Mouse (Mus musculus): ENCODE data around the gene Cdc25b. TPM values are rescaled to one million over a fixed set of nuclear protein-coding genes. Genes with fewer than 3 reads are reported as not detected.

Gene Cdc25b
- polyA plus RNA-seq, 2 experiments: 166 to 184 TPM

DNA sequence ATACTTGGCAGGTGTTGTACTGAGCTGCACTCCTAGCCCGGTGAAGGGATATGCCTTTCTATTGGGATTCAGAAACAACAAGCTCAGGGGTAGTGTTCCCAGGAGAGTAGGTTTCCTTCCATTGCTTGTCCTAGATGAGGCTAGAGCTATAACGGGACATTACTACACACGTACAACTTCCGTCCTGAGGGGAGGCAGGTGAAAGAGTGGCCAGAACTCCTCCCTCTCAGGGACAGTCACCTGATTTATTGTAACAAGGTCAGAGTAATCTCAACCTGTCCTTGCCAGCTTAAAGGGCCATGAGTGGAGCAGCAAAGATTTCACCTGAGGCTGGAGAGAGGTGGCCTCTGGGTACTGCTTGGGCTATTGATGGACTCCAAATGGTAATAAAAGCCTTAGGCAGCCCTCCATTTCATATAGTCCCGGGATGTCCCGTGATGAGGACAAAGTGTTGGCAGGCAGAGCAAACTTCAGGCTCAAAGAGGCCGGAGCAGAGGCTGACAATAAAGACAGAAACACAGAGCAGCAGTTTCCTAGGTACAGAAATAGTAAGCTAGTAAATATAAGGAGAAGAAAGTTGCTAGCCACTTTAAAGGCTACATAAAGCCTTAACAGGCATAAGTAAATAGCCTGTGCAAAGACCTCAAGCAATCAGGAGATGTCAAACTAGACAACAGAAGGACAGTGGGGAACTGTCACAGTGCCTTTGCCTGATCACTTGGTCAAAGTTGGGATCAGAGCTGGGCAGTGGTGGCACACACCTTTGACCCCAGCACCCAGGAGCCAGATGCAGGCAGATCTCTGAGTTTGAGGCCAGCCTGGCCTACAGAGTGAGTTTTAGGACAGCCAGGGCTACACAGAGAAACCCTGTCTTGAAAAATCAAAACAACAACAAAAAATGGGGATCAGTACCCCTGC is 29.5 kb downstream of the Cdc25b start:
- Histone ChIP-seq H3K9me3 (ENCODE audit: control insufficient read depth, low read length) (no peaks in the 10 kb centered on the region), H3K27me3 (ENCODE audit: control insufficient read depth, insufficient read depth, low read length) (no peaks in the 10 kb centered on the region), H3K36me3 (replicated peaks; ENCODE audit: control insufficient read depth, insufficient read depth, low read depth) (peaks cover 4% of the 10 kb centered on the region; the same call in 1 of the 2 replicates), H3K9ac (replicated peaks) (peak overlapping the region; percentile 16; the same call in 1 of the 2 replicates), H3K4me3 (ENCODE audit: insufficient read depth in 1 of 2, low read depth in 2 of 2, low read length in 2 of 2) (no peak overlapping the region), H3K4me2 (ENCODE audit: low read depth) (no peak overlapping the region), H3K27ac (peak overlapping the region; percentile 53), H3K4me1 (replicated peaks; ENCODE audit: control insufficient read depth in 2 of 2, insufficient read depth in 2 of 2, low read length in 1 of 2) (peaks cover 42 to 43% of the 10 kb centered on the region in 2 experiments)
- no peak for DNase-seq (ENCODE audit: low read depth in 3 of 3, low spot score in 3 of 3)
- 80% methylated on average over 7 of the region's 7 CpGs for WGBS (ENCODE audit: insufficient replicate concordance)
- ATAC-seq (ENCODE audit: insufficient read depth): no peak
- TF ChIP-seq EP300 (IDR thresholded peaks at IDR 0.05; ENCODE audit: low read depth) (no peak), CTCF (IDR thresholded peaks at IDR 0.05; ENCODE audit: low read depth) (no peak)

DNA sequence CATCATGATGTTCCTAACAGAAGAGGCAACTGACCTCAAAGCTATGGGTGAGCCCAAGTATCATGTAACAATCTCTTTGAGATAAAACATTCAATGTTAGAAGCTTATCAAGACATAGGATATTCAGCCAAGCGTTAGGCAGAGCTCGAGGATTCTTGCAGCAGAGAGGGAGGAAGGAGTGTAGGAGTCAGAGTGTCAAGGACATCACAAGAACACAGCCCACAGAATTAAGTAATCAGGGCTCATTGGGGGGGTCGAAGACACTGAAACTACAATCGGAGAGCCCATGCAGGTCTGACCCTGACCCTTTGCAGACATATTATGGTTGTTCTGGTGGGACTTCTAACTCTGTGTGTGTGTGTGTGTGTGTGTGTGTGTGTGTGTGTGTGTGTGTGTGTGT is 33.3 kb downstream of the Cdc25b start:
- Histone ChIP-seq H3K9ac (replicated peaks) (no peak overlapping the region), H3K27me3 (ENCODE audit: control insufficient read depth, insufficient read depth, low read length) (no peaks in the 10 kb centered on the region), H3K4me1 (replicated peaks; ENCODE audit: control insufficient read depth in 2 of 2, insufficient read depth in 2 of 2, low read length in 1 of 2) (peaks cover 35 to 44% of the 10 kb centered on the region in 2 experiments), H3K4me2 (ENCODE audit: low read depth) (no peak overlapping the region), H3K4me3 (ENCODE audit: insufficient read depth in 1 of 2, low read depth in 2 of 2, low read length in 2 of 2) (no peak overlapping the region), H3K36me3 (replicated peaks; ENCODE audit: control insufficient read depth, insufficient read depth, low read depth) (no peaks in the 10 kb centered on the region; the same call in 1 of the 2 replicates), H3K9me3 (ENCODE audit: control insufficient read depth, low read length) (no peaks in the 10 kb centered on the region), H3K27ac (no peak overlapping the region)
- TF ChIP-seq EP300 (IDR thresholded peaks at IDR 0.05; ENCODE audit: low read depth) (no peak), CTCF (IDR thresholded peaks at IDR 0.05; ENCODE audit: low read depth) (no peak)
- 47% methylated on average over 4 of the region's 4 CpGs for WGBS (ENCODE audit: insufficient replicate concordance)
- ATAC-seq (ENCODE audit: insufficient read depth): no peak
- DNase-seq (ENCODE audit: low read depth in 3 of 3, low spot score in 3 of 3): no peak

DNA sequence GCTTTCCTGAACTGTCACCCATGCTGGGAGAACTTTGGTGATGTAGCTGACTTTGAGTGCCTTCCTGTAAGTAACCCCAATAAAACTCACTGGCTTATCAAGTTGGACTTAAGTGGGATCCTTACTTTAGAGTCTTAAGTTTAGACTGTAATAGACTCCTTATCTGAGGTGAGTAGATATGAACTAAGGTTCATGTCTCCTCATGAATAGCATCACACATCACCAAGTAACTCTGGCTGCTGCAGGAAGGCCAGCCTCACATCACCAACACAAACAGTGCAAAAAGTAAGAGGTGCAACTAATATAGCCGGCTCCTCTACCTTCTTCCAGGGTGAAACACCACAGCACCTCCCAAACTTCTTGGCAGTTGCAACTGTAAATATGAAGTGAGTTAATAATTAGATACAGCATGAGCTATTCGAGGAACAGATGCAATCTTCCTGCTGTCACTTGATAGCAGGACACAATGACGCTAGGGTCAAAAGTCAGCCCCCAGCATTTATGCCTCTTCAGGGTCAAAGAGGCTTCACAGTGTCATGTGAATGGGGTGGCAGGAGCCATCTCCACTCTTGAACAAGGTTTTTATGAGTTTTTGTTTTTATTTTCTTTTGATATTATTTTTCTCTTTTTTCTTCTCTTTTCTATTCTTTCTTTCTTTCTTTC is 35.2 kb downstream of the Cdc25b start:
- 24% methylated on average over 3 of the region's 3 CpGs for WGBS (ENCODE audit: insufficient replicate concordance)
- TF ChIP-seq EP300 (IDR thresholded peaks at IDR 0.05; ENCODE audit: low read depth): no peak
- no peak for TF ChIP-seq CTCF (IDR thresholded peaks at IDR 0.05; ENCODE audit: low read depth)
- ATAC-seq (ENCODE audit: insufficient read depth): no peak
- DNase-seq (ENCODE audit: low read depth in 3 of 3, low spot score in 3 of 3): no peak
- H3K27ac ChIP-seq: peak overlapping the region; percentile 91
- H3K4me2 ChIP-seq (ENCODE audit: low read depth): peak overlapping the region; percentile 49
- peak overlapping the region; percentile 25 for H3K9ac ChIP-seq (replicated peaks)
- H3K4me3 ChIP-seq (ENCODE audit: insufficient read depth in 1 of 2, low read depth in 2 of 2, low read length in 2 of 2): no peak overlapping the region
- H3K4me1 ChIP-seq (replicated peaks; ENCODE audit: control insufficient read depth in 2 of 2, insufficient read depth in 2 of 2, low read length in 1 of 2): peaks cover 39 to 49% of the 10 kb centered on the region in 2 experiments
- no peaks in the 10 kb centered on the region for H3K36me3 ChIP-seq (replicated peaks; ENCODE audit: control insufficient read depth, insufficient read depth, low read depth)
- no peaks in the 10 kb centered on the region for H3K9me3 ChIP-seq (ENCODE audit: control insufficient read depth, low read length)
- H3K27me3 ChIP-seq (ENCODE audit: control insufficient read depth, insufficient read depth, low read length): no peaks in the 10 kb centered on the region

DNA sequence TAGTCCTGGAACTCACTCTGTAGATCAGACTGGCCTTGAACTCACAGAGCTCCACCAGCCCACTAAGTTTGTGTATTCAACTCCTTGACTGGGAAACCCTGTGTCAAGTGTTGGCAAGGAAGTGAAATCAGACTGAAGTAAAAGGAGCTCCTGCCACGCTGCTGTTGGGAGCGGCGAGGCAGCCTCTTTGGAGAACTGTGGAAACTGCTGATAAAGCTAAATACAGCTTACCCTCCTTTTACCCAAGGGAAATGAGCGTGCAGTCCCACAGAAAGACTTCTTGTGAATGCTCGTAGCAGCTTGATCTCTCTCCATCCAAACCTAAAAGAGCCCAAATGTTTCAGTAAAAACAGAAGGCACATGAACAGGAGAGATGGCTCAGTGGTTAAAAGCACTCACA is 35.8 kb downstream of the Cdc25b start:
- no peaks in the 10 kb centered on the region for H3K9me3 ChIP-seq (ENCODE audit: control insufficient read depth, low read length)
- no peak for TF ChIP-seq EP300 (IDR thresholded peaks at IDR 0.05; ENCODE audit: low read depth)
- no peak; the same call in 1 of the 2 replicates for TF ChIP-seq CTCF (IDR thresholded peaks at IDR 0.05; ENCODE audit: low read depth)
- no peak for DNase-seq (ENCODE audit: low read depth in 3 of 3, low spot score in 3 of 3)
- peak overlapping the region; percentile 49 for H3K4me2 ChIP-seq (ENCODE audit: low read depth)
- H3K9ac ChIP-seq (replicated peaks): peak overlapping the region; percentile 63
- H3K36me3 ChIP-seq (replicated peaks; ENCODE audit: control insufficient read depth, insufficient read depth, low read depth): no peaks in the 10 kb centered on the region
- H3K4me1 ChIP-seq (replicated peaks; ENCODE audit: control insufficient read depth in 2 of 2, insufficient read depth in 2 of 2, low read length in 1 of 2): peaks cover 39 to 49% of the 10 kb centered on the region in 2 experiments
- no peaks in the 10 kb centered on the region for H3K27me3 ChIP-seq (ENCODE audit: control insufficient read depth, insufficient read depth, low read length)
- 10% methylated on average over 5 of the region's 5 CpGs for WGBS (ENCODE audit: insufficient replicate concordance)
- H3K27ac ChIP-seq: peak overlapping the region; percentile 91
- no peak overlapping the region for H3K4me3 ChIP-seq (ENCODE audit: insufficient read depth in 1 of 2, low read depth in 2 of 2, low read length in 2 of 2)
- ATAC-seq (ENCODE audit: insufficient read depth): peak; percentile 39

DNA sequence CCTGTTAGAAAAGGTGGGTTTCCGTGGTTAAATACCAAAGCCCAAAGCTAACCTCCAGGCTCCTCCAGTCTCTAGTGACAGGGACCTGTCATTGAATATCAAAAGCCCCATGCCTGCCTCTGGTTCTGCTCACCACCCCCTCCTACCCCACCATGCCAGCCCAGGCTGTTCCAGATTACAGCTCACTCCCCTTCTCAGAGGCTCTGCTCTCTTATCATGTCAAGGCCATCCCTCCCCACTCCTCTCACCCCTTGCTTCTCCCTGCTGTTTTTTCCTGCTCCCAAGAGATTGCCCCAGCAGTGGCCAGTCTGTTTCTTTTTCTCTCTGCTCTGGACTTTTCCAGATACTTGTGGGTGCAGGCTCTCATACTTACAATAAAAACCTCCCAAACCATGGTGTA is 36.8 kb downstream of the Cdc25b start:
- Histone ChIP-seq H3K36me3 (replicated peaks; ENCODE audit: control insufficient read depth, insufficient read depth, low read depth) (no peaks in the 10 kb centered on the region), H3K4me3 (ENCODE audit: insufficient read depth in 1 of 2, low read depth in 2 of 2, low read length in 2 of 2) (no peak overlapping the region), H3K27ac (peak overlapping the region; percentile 91), H3K9ac (replicated peaks) (peak overlapping the region; percentile 63), H3K27me3 (ENCODE audit: control insufficient read depth, insufficient read depth, low read length) (no peaks in the 10 kb centered on the region), H3K9me3 (ENCODE audit: control insufficient read depth, low read length) (no peaks in the 10 kb centered on the region), H3K4me2 (ENCODE audit: low read depth) (peak overlapping the region; percentile 49), H3K4me1 (replicated peaks; ENCODE audit: control insufficient read depth in 2 of 2, insufficient read depth in 2 of 2, low read length in 1 of 2) (peaks cover 39 to 49% of the 10 kb centered on the region in 2 experiments)
- WGBS (ENCODE audit: insufficient replicate concordance): 22% methylated on average over 1 of the region's 1 CpGs
- peak; percentile 99 for ATAC-seq (ENCODE audit: insufficient read depth)
- TF ChIP-seq CTCF (IDR thresholded peaks at IDR 0.05; ENCODE audit: low read depth) (no peak), EP300 (IDR thresholded peaks at IDR 0.05; ENCODE audit: low read depth) (peak; percentile 96)
- DNase-seq (ENCODE audit: low read depth in 3 of 3, low spot score in 3 of 3): peak; percentile 83 to 88 (median 86)

All from liver, embryonic 14.5 days (tissue).